Mouse (Mus musculus) midbrain, embryonic 13.5 days (tissue): ENCODE measurements at regions not wholly inside any gene's neighbourhood (a gene's known extent, or its start where the extent isn't known, plus 50 kb on each side); places are given as distances from the start of the nearest gene placed in this dataset.
A peak's percentile ranks its signal among the peaks of the same experiment; 100 is the strongest.
"Not testable (repeated sequence)": the region's sequence is repeated elsewhere in the genome, so short reads cannot be mapped to it uniquely, and the experiment has no call there.

ENCODE experiments used
- ATAC-seq: fragments of 200-750 bp; cut with Nextera tagmentation; 2 replicates; pipeline ENCODE4 v1.8.0; 2017; ENCODE audit warnings: mild to moderate bottlenecking, moderate TSS enrichment, moderate library complexity
- H3K27ac ChIP-seq: fragments of 300-500 bp; sonication (generic); 2 replicates; pipeline ENCODE4 v1.5.1; 2015; ENCODE audit warnings: inconsistent platforms, mild to moderate bottlenecking, moderate library complexity
- H3K27me3 ChIP-seq: fragments of 300-500 bp; sonication (generic); 2 replicates; pipeline ENCODE4 v1.6.1; 2015; ENCODE audit warnings: mild to moderate bottlenecking, inconsistent platforms
- H3K36me3 ChIP-seq: fragments of 300-500 bp; sonication (generic); 2 replicates; pipeline ENCODE4 v1.6.1; 2015; ENCODE audit warnings: mild to moderate bottlenecking, inconsistent platforms
- H3K4me1 ChIP-seq: fragments of 300-500 bp; sonication (generic); replicated peaks from 2 replicates; pipeline ENCODE4 v1.6.1; 2015; ENCODE audit warnings: inconsistent platforms
- H3K4me2 ChIP-seq: fragments of 300-500 bp; sonication (generic); replicated peaks from 2 replicates; pipeline ENCODE4 v1.6.1; 2015; ENCODE audit warnings: moderate library complexity, mild to moderate bottlenecking, inconsistent platforms
- H3K4me3 ChIP-seq: fragments of 300-500 bp; sonication (generic); replicated peaks from 2 replicates; pipeline ENCODE4 v1.5.1; 2015; ENCODE audit warnings: mild to moderate bottlenecking, inconsistent platforms
- H3K9ac ChIP-seq: fragments of 300-500 bp; sonication (generic); replicated peaks from 2 replicates; pipeline ENCODE4 v1.6.1; 2015; ENCODE audit warnings: mild to moderate bottlenecking, inconsistent platforms
- H3K9me3 ChIP-seq: fragments of 300-500 bp; sonication (generic); 2 replicates; pipeline ENCODE4 v1.6.1; 2016; ENCODE audit warnings: mild to moderate bottlenecking, inconsistent platforms
- WGBS: fragments of 180-500 bp; shearing (Covaris S2); methylation state at CpG from one replicate; pipeline ENCODE4 v1.1.7; 2015; 5-methylcytosine and 5-hydroxymethylcytosine counted together

GRCm38 (mm10) chr10:51397016-51397415 lies 83.4 kb upstream of the Gm49339 start:
- WGBS, result 90% methylated on average over 3 of the region's 3 CpGs
- ATAC-seq, H3K36me3 ChIP-seq, H3K4me3 ChIP-seq, H3K9me3 ChIP-seq, H3K4me2 ChIP-seq, H3K4me1 ChIP-seq, H3K27ac ChIP-seq, H3K27me3 ChIP-seq, H3K9ac ChIP-seq: not testable (repeated sequence)

- H3K9ac ChIP-seq, result no peak overlapping the region
- 9% methylated on average over 9 of the region's 9 CpGs for WGBS
- H3K36me3 ChIP-seq, result no peaks in the 10 kb centered on the region
- peaks cover 6% of the 10 kb centered on the region; the same call in 1 of the 2 replicates for H3K27me3 ChIP-seq
- H3K4me1 ChIP-seq, result no peaks in the 10 kb centered on the region
- ATAC-seq, result peak; percentile 79
- H3K4me3 ChIP-seq, result no peak overlapping the region
- no peaks in the 10 kb centered on the region for H3K9me3 ChIP-seq
- no peak overlapping the region for H3K27ac ChIP-seq
- no peak overlapping the region for H3K4me2 ChIP-seq
These were observed 75.3 kb upstream of the Gm49339 start for GRCm38 (mm10) chr10:51405141-51405540.

DNA sequence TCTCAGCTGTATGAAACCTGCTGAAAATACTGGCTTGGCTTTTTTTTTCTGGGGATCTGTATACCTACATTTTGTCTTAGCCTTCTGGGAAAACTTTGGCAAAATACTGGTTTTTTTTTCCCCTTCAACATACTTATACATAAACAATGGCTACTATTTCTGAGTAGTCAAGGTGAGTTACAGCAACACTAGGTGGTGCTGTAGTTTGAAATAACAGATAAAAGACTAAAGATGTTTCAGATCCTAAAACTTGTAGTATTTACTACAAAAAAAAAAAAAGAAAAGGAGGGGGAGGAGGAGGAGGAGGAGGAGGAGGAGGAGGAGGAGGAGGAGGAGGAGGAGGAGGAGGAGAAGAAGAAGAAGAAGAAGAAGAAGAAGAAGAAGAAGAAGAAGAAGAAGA lies 67.6 kb upstream of the Gm49339 start:
- Histone ChIP-seq H3K27ac (no peak overlapping the region), H3K4me3 (no peak overlapping the region), H3K4me2 (no peak overlapping the region), H3K27me3 (no peaks in the 10 kb centered on the region), H3K4me1 (no peaks in the 10 kb centered on the region), H3K9me3 (no peaks in the 10 kb centered on the region), H3K9ac (no peak overlapping the region), H3K36me3 (no peaks in the 10 kb centered on the region)
- no peak for ATAC-seq

GRCm38 (mm10) chr10:51414512-51414911 lies 65.9 kb upstream of the Gm49339 start:
- H3K9ac ChIP-seq, result no peak overlapping the region
- H3K4me1 ChIP-seq, result no peaks in the 10 kb centered on the region
- H3K4me3 ChIP-seq, result no peak overlapping the region
- WGBS, result 94% methylated on average over 1 of the region's 1 CpGs
- no peaks in the 10 kb centered on the region for H3K27me3 ChIP-seq
- no peak for ATAC-seq
- no peak overlapping the region for H3K4me2 ChIP-seq
- H3K36me3 ChIP-seq, result no peaks in the 10 kb centered on the region
- no peak overlapping the region for H3K27ac ChIP-seq
- no peaks in the 10 kb centered on the region for H3K9me3 ChIP-seq

DNA sequence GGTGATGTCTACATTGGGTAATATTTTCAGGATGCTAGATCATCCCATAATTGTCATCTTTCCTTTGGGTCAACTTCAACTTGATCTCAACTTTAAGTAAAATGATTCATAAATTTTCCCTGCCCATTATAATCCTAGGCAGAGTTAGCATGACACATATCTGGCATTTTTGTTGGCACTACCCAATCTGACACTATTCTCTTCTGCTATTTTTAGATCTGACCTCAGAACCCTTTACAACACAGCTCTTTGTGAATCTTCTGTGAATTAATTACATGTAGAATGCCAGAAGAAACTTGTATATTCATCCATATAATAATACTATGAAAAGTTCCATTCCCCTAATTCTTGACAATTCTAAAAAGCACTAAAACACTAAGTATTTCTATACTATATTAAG lies 63.7 kb upstream of the Gm49339 start:
- Histone ChIP-seq H3K9ac (no peak overlapping the region), H3K4me1 (no peaks in the 10 kb centered on the region), H3K4me3 (no peak overlapping the region), H3K27ac (no peak overlapping the region), H3K4me2 (no peak overlapping the region), H3K9me3 (no peaks in the 10 kb centered on the region), H3K27me3 (no peaks in the 10 kb centered on the region), H3K36me3 (no peaks in the 10 kb centered on the region)
- no peak for ATAC-seq

DNA sequence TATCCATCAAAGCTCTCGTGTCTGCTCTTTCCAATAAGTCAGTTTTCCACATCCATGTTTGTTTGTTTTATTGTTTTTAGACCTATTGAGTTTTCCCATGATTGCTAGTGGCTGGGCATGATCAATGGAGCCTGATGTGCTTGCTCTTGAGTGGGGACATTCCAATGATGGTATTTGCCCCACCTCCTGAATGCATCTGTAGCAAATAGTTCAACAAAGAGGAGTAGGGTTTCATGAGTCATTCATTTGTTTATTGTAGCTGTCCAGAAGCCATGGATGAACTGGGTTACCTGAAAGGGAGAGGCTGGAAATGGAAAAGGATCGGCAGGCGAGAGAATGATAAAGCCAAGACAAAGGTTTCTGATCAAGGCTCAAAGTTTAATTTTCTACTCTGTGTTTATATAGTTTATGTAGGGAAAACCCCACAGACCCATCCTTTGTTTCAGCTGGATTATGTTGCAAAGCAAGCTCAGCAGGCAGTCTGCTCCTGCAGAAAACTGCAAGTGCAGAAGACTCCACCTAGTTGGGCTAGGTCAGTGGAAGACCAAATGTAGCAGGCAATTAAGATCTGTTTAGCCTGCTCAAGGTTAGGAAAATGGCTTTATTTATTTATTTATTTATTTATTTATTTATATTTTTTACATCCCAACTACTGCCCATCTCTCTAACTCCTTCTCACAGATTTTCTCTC lies 63.0 kb upstream of the Gm49339 start:
- Histone ChIP-seq H3K27ac (no peak overlapping the region), H3K4me1 (no peaks in the 10 kb centered on the region), H3K27me3 (no peaks in the 10 kb centered on the region), H3K9ac (no peak overlapping the region), H3K4me3 (no peak overlapping the region), H3K36me3 (no peaks in the 10 kb centered on the region), H3K9me3 (no peaks in the 10 kb centered on the region), H3K4me2 (no peak overlapping the region)
- WGBS, result 75% methylated on average over 3 of the region's 3 CpGs
- ATAC-seq, result no peak

GRCm38 (mm10) chr10:51418550-51418949 lies 61.9 kb upstream of the Gm49339 start:
- 0 out of 2 replicates have a peak, but pooled peaks have one; percentile 30 for ATAC-seq
- H3K27ac ChIP-seq, result no peak overlapping the region
- no peak overlapping the region for H3K4me3 ChIP-seq
- no peaks in the 10 kb centered on the region for H3K36me3 ChIP-seq
- H3K9ac ChIP-seq, result no peak overlapping the region
- 85% methylated on average over 1 of the region's 1 CpGs for WGBS
- H3K9me3 ChIP-seq, result no peaks in the 10 kb centered on the region
- H3K4me2 ChIP-seq, result no peak overlapping the region
- no peaks in the 10 kb centered on the region for H3K27me3 ChIP-seq
- H3K4me1 ChIP-seq, result no peaks in the 10 kb centered on the region

DNA sequence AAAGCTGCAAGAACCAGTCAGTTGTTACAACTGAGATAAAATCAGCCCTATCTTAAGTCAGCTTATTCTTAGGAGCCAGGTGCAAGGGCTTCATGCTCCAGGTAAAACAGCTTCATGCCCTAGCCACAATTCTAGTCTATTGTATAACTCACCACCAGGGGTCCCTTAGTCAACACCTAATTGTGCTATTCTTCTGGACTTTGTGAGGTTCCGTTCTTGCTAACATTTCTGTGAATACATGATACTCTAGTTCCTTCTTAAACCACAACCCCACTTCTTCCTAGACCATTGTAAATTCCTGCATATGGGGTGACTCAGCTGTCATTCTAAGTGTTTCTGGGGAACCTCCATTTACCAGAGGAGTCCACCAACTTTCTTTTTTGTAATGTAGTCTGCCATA lies 57.9 kb upstream of the Gm49339 start:
- H3K27ac ChIP-seq, result no peak overlapping the region
- no peak overlapping the region for H3K4me3 ChIP-seq
- WGBS, result 77% methylated on average over 1 of the region's 1 CpGs
- no peak for ATAC-seq
- no peaks in the 10 kb centered on the region for H3K36me3 ChIP-seq
- no peaks in the 10 kb centered on the region for H3K27me3 ChIP-seq
- no peaks in the 10 kb centered on the region for H3K9me3 ChIP-seq
- H3K4me2 ChIP-seq, result no peak overlapping the region
- no peaks in the 10 kb centered on the region for H3K4me1 ChIP-seq
- H3K9ac ChIP-seq, result no peak overlapping the region
